Mouse (Mus musculus): ENCODE data around the gene Stpg1.

GRCm38 (mm10) chr4:135581222-135581910 lies 86.8 kb downstream of the Stpg1 start:
- TF ChIP-seq CTCF (IDR thresholded peaks at IDR 0.05; ENCODE audit: low read depth), result no peak
- TF ChIP-seq EP300 (IDR thresholded peaks at IDR 0.05; ENCODE audit: low read depth), result no peak
